Mouse (Mus musculus): ENCODE measurements around the gene Wnk2. TPM values are rescaled to one million over a fixed set of nuclear protein-coding genes. Genes with fewer than 3 reads are reported as not detected.

Wnk2 gene
- polyA plus RNA-seq, 1 experiment from 2014 or later = 20.8 TPM

GRCm38 (mm10) chr13:49083941-49084340 is 63.9 kb downstream of the Wnk2 start:
- WGBS = 57% methylated on average over 9 of the region's 9 CpGs
- Histone ChIP-seq H3K27ac (ENCODE audit: low read length) (no peak overlapping the region), H3K4me1 (ENCODE audit: control insufficient read depth, insufficient read depth, low read length) (no peaks in the 10 kb centered on the region), H3K9ac (ENCODE audit: low read depth, low read length) (no peak overlapping the region), H3K36me3 (ENCODE audit: control insufficient read depth, insufficient read depth, low read length) (peaks cover 17% of the 10 kb centered on the region), H3K4me3 (ENCODE audit: low read depth, low read length) (no peak overlapping the region), H3K9me3 (replicated peaks; ENCODE audit: control insufficient read depth, low read length, poor library complexity, severe bottlenecking) (no peaks in the 10 kb centered on the region), H3K27me3 (ENCODE audit: control insufficient read depth, insufficient read depth, low read depth, low read length) (no peaks in the 10 kb centered on the region), H3K4me2 (ENCODE audit: low read length) (no peak overlapping the region)
- no peak for ATAC-seq

- 81% methylated on average over 14 of the region's 14 CpGs for WGBS
Observed at GRCm38 (mm10) chr13:49082151-49082879, 65.5 kb downstream of the Wnk2 start.

GRCm38 (mm10) chr13:49076196-49076595 is 71.6 kb downstream of the Wnk2 start:
- Histone ChIP-seq H3K9me3 (replicated peaks; ENCODE audit: control insufficient read depth, low read length, poor library complexity, severe bottlenecking) (no peaks in the 10 kb centered on the region), H3K9ac (ENCODE audit: low read depth, low read length) (no peak overlapping the region), H3K36me3 (ENCODE audit: control insufficient read depth, insufficient read depth, low read length) (peaks cover 31% of the 10 kb centered on the region), H3K4me1 (ENCODE audit: control insufficient read depth, insufficient read depth, low read length) (no peaks in the 10 kb centered on the region), H3K27me3 (ENCODE audit: control insufficient read depth, insufficient read depth, low read depth, low read length) (no peaks in the 10 kb centered on the region), H3K27ac (ENCODE audit: low read length) (no peak overlapping the region), H3K4me3 (ENCODE audit: low read depth, low read length) (no peak overlapping the region), H3K4me2 (ENCODE audit: low read length) (no peak overlapping the region)
- 94% methylated on average over 11 of the region's 11 CpGs for WGBS
- ATAC-seq = no peak

More at GRCm38 (mm10) chr13:49082151-49082879, 65.5 kb downstream of the Wnk2 start:
- no peak overlapping the region for H3K9ac ChIP-seq (ENCODE audit: low read depth, low read length)
- no peak overlapping the region for H3K4me2 ChIP-seq (ENCODE audit: low read length)
- H3K4me1 ChIP-seq (ENCODE audit: control insufficient read depth, insufficient read depth, low read length) = no peaks in the 10 kb centered on the region
- H3K4me3 ChIP-seq (ENCODE audit: low read depth, low read length) = no peak overlapping the region
- H3K36me3 ChIP-seq (ENCODE audit: control insufficient read depth, insufficient read depth, low read length) = peaks cover 17% of the 10 kb centered on the region
- no peak for ATAC-seq
- H3K9me3 ChIP-seq (replicated peaks; ENCODE audit: control insufficient read depth, low read length, poor library complexity, severe bottlenecking) = no peaks in the 10 kb centered on the region
- H3K27ac ChIP-seq (ENCODE audit: low read length) = no peak overlapping the region
- no peaks in the 10 kb centered on the region for H3K27me3 ChIP-seq (ENCODE audit: control insufficient read depth, insufficient read depth, low read depth, low read length)

DNA sequence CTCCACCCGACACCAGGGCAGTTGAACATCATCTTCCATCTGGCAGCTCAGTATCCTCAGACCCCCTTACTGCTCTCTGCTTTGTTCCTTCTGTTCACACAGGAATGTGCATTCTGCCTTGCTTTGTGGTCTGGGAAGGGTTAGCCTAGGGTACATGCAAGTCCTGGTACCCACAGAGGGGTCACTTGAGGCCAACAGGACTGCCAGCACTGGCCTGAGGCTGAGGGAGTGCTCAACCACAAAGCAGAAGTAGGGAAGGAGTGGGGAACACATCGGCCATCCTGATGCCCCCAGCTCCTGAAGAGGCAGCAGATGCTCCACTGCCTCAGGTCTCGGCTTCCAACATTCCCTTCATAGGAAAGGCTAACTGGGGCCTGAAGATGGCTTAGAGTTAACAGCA is 72.4 kb downstream of the Wnk2 start:
- H3K4me1 ChIP-seq (ENCODE audit: control insufficient read depth, insufficient read depth, low read length) = no peaks in the 10 kb centered on the region

DNA sequence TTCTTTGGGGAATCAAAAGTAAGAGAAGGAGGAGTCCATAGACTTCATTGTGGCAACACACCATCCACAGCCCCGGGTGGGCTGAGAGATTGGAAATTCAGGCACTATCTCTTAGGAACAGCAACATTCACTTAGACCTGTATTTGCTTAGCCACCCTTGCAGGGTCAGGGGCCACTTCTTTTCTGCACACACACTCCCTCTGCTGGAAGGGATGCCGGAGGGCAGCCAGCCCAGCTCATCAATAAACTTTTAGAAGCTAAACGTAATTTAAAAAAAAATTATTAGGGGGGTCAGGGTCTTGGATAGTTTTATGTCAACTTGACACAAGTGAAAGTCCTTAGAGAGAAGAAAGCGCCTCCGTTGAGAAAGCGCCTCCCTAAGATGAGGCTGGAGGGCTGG is 74.5 kb downstream of the Wnk2 start:
- H3K36me3 ChIP-seq (ENCODE audit: control insufficient read depth, insufficient read depth, low read length) = peaks cover 42% of the 10 kb centered on the region
- H3K27me3 ChIP-seq (ENCODE audit: control insufficient read depth, insufficient read depth, low read depth, low read length) = no peaks in the 10 kb centered on the region
- no peaks in the 10 kb centered on the region for H3K4me1 ChIP-seq (ENCODE audit: control insufficient read depth, insufficient read depth, low read length)
- H3K4me2 ChIP-seq (ENCODE audit: low read length) = no peak overlapping the region
- no peak overlapping the region for H3K9ac ChIP-seq (ENCODE audit: low read depth, low read length)
- no peak for ATAC-seq
- H3K4me3 ChIP-seq (ENCODE audit: low read depth, low read length) = no peak overlapping the region
- WGBS = 77% methylated on average over 6 of the region's 6 CpGs
- H3K9me3 ChIP-seq (replicated peaks; ENCODE audit: control insufficient read depth, low read length, poor library complexity, severe bottlenecking) = no peaks in the 10 kb centered on the region
- no peak overlapping the region for H3K27ac ChIP-seq (ENCODE audit: low read length)

More for the DNA sequence above, 72.4 kb downstream of the Wnk2 start:
- Histone ChIP-seq H3K36me3 (ENCODE audit: control insufficient read depth, insufficient read depth, low read length) (peaks cover 39% of the 10 kb centered on the region), H3K9ac (ENCODE audit: low read depth, low read length) (no peak overlapping the region), H3K9me3 (replicated peaks; ENCODE audit: control insufficient read depth, low read length, poor library complexity, severe bottlenecking) (no peaks in the 10 kb centered on the region), H3K27me3 (ENCODE audit: control insufficient read depth, insufficient read depth, low read depth, low read length) (no peaks in the 10 kb centered on the region), H3K4me2 (ENCODE audit: low read length) (no peak overlapping the region), H3K27ac (ENCODE audit: low read length) (no peak overlapping the region), H3K4me3 (ENCODE audit: low read depth, low read length) (no peak overlapping the region)
- ATAC-seq = no peak
- WGBS = 86% methylated on average over 3 of the region's 3 CpGs

GRCm38 (mm10) chr13:49071861-49072260 is 76.0 kb downstream of the Wnk2 start:
- Histone ChIP-seq H3K4me2 (ENCODE audit: low read length) (no peak overlapping the region), H3K9ac (ENCODE audit: low read depth, low read length) (no peak overlapping the region), H3K36me3 (ENCODE audit: control insufficient read depth, insufficient read depth, low read length) (peaks cover 47% of the 10 kb centered on the region), H3K4me3 (ENCODE audit: low read depth, low read length) (no peak overlapping the region), H3K9me3 (replicated peaks; ENCODE audit: control insufficient read depth, low read length, poor library complexity, severe bottlenecking) (no peaks in the 10 kb centered on the region), H3K27ac (ENCODE audit: low read length) (peak overlapping the region; percentile 22; the same call in 1 of the 2 replicates), H3K27me3 (ENCODE audit: control insufficient read depth, insufficient read depth, low read depth, low read length) (no peaks in the 10 kb centered on the region), H3K4me1 (ENCODE audit: control insufficient read depth, insufficient read depth, low read length) (no peaks in the 10 kb centered on the region)
- peak; percentile 41; the same call in 1 of the 2 replicates for ATAC-seq
- 65% methylated on average over 5 of the region's 5 CpGs for WGBS

- no peak for ATAC-seq
- Histone ChIP-seq H3K4me2 (ENCODE audit: low read length) (no peak overlapping the region), H3K4me3 (ENCODE audit: low read depth, low read length) (no peak overlapping the region), H3K36me3 (ENCODE audit: control insufficient read depth, insufficient read depth, low read length) (peaks cover 45% of the 10 kb centered on the region), H3K27ac (ENCODE audit: low read length) (no peak overlapping the region), H3K9me3 (replicated peaks; ENCODE audit: control insufficient read depth, low read length, poor library complexity, severe bottlenecking) (no peaks in the 10 kb centered on the region), H3K9ac (ENCODE audit: low read depth, low read length) (no peak overlapping the region), H3K27me3 (ENCODE audit: control insufficient read depth, insufficient read depth, low read depth, low read length) (no peaks in the 10 kb centered on the region), H3K4me1 (ENCODE audit: control insufficient read depth, insufficient read depth, low read length) (no peaks in the 10 kb centered on the region)
- 84% methylated on average over 6 of the region's 6 CpGs for WGBS
Observed at GRCm38 (mm10) chr13:49069979-49070378, 77.8 kb downstream of the Wnk2 start.

GRCm38 (mm10) chr13:49069393-49069792 is 78.4 kb downstream of the Wnk2 start:
- Histone ChIP-seq H3K27me3 (ENCODE audit: control insufficient read depth, insufficient read depth, low read depth, low read length) (no peaks in the 10 kb centered on the region), H3K27ac (ENCODE audit: low read length) (no peak overlapping the region), H3K9ac (ENCODE audit: low read depth, low read length) (no peak overlapping the region), H3K4me2 (ENCODE audit: low read length) (no peak overlapping the region), H3K36me3 (ENCODE audit: control insufficient read depth, insufficient read depth, low read length) (peaks cover 48% of the 10 kb centered on the region), H3K4me3 (ENCODE audit: low read depth, low read length) (no peak overlapping the region), H3K4me1 (ENCODE audit: control insufficient read depth, insufficient read depth, low read length) (no peaks in the 10 kb centered on the region), H3K9me3 (replicated peaks; ENCODE audit: control insufficient read depth, low read length, poor library complexity, severe bottlenecking) (no peaks in the 10 kb centered on the region)
- no peak for ATAC-seq
- WGBS = 93% methylated on average over 4 of the region's 4 CpGs

- Histone ChIP-seq H3K27ac (ENCODE audit: low read length) (no peak overlapping the region), H3K9me3 (replicated peaks; ENCODE audit: control insufficient read depth, low read length, poor library complexity, severe bottlenecking) (no peaks in the 10 kb centered on the region), H3K27me3 (ENCODE audit: control insufficient read depth, insufficient read depth, low read depth, low read length) (no peaks in the 10 kb centered on the region), H3K9ac (ENCODE audit: low read depth, low read length) (no peak overlapping the region), H3K4me1 (ENCODE audit: control insufficient read depth, insufficient read depth, low read length) (no peaks in the 10 kb centered on the region), H3K4me3 (ENCODE audit: low read depth, low read length) (no peak overlapping the region), H3K36me3 (ENCODE audit: control insufficient read depth, insufficient read depth, low read length) (peaks cover 58% of the 10 kb centered on the region), H3K4me2 (ENCODE audit: low read length) (no peak overlapping the region)
- ATAC-seq = no peak
- 89% methylated on average over 5 of the region's 5 CpGs for WGBS
Observed at GRCm38 (mm10) chr13:49064257-49064656, 83.6 kb downstream of the Wnk2 start.

Measured in midbrain, embryonic 16.5 days (tissue).